In genomic region chr6:140548082-140548769, GRCm38 (mm10) we compare ENCODE assay signal across 9 mouse cellular contexts.
DNase-seq lines count a peak whose midpoint lies in the region; ATAC-seq and TF ChIP-seq lines count a peak whose summit lies in the region.
"Had no signal": no experiment of that assay in that cellular context is flagged by ENCODE, and none has a peak within 500 bp of the region (broad histone marks: within the 10 kb centered on the region; RNA-seq: fewer than 3 reads in every experiment).

No protein-coding gene starts in this region.

- intact Hi-C loops in left cerebral cortex, postnatal 10 days (cut with DNase I) = no loop called here

- no peak overlapping the region for H3K4me3 ChIP-seq in bone marrow macrophage, adult 2 months (ENCODE audit: insufficient read depth, low read length)
- H3K4me3 ChIP-seq in liver, embryonic 16.5 days (ENCODE audit: low read depth, low read length) = no peak overlapping the region
- H3K4me3 ChIP-seq: erythroblast, embryonic 14.5 days had no signal

- peak overlapping the region; percentile 56 for H3K27ac ChIP-seq in bone marrow macrophage, adult 2 months (ENCODE audit: insufficient read depth, low read depth, low read length)
- H3K27ac ChIP-seq in liver, embryonic 16.5 days (ENCODE audit: low read length) = peak overlapping the region; percentile 13

- DNase-seq in embryo, embryonic 10 days (ENCODE audit: low spot score) = peak; percentile 20
- DNase-seq in embryo, embryonic 11 days = no peak
- DNase-seq in 3T3-L1 (ENCODE audit: low read depth, low spot score) = peak; percentile 97
- no peak for DNase-seq in left cerebral cortex, postnatal 10 days (ENCODE audit: extremely low spot score in 1 of 2, low spot score in 2 of 2)
- DNase-seq in left cerebral cortex, adult 9 months (ENCODE audit: low spot score in 2 of 2) = no peak
- DNase-seq in cerebellum, postnatal 14 days = no peak

- H3K9ac ChIP-seq in liver, embryonic 16.5 days (ENCODE audit: low read depth, low read length) = no peak overlapping the region

- H3K4me1 ChIP-seq in bone marrow macrophage, adult 2 months (ENCODE audit: control insufficient read depth, insufficient read depth, low read length) = peaks cover 23% of the 10 kb centered on the region
- H3K4me1 ChIP-seq in liver, embryonic 16.5 days (ENCODE audit: control insufficient read depth, low read depth, low read length) = peaks cover 2% of the 10 kb centered on the region; the same call in 1 of the 2 replicates

- no peaks in the 10 kb centered on the region for H3K9me3 ChIP-seq in liver, embryonic 16.5 days (replicated peaks; ENCODE audit: control insufficient read depth, low read length)

- ATAC-seq in liver, embryonic 16.5 days (ENCODE audit: low read depth) = peak; percentile 79

- TF ChIP-seq POLR2A in bone marrow macrophage, adult 2 months (IDR thresholded peaks at IDR 0.05; ENCODE audit: borderline replicate concordance, low read depth, low read length) = no peak

- no peaks in the 10 kb centered on the region for H3K36me3 ChIP-seq in liver, embryonic 16.5 days (ENCODE audit: control insufficient read depth, insufficient read depth)

- 39% methylated on average over 5 of the region's 5 CpGs for WGBS in liver, embryonic 16.5 days (ENCODE audit: insufficient replicate concordance)

- no peaks in the 10 kb centered on the region for H3K27me3 ChIP-seq in liver, embryonic 16.5 days (ENCODE audit: control insufficient read depth, insufficient read depth, low read depth, low read length)

- TF ChIP-seq CTCF in bone marrow macrophage, adult 2 months (IDR thresholded peaks at IDR 0.05; ENCODE audit: low read depth, low read length) = no peak

- H3K4me2 ChIP-seq in liver, embryonic 16.5 days (ENCODE audit: low read depth, low read length) = no peak overlapping the region

Comparison
In these comparisons a context has a peak if more than half of its experiments do, and no peak if none do; other contexts are left out.
1. DNase-seq: peak in embryo, embryonic 10 days (single experiment) and 3T3-L1 (single experiment); none in embryo, embryonic 11 days (single experiment), left cerebral cortex, postnatal 10 days (0 of 2), left cerebral cortex, adult 9 months (0 of 2) and cerebellum, postnatal 14 days (0 of 2).